Mouse (Mus musculus) liver, adult 2 months (tissue): ENCODE data around the gene Ckap4.

Experiments
- CTCF ChIP-seq: fragments of 200-500 bp; IDR thresholded peaks from 2 replicates; pipeline ENCODE4 v1.5.1; 2011; ENCODE audit warnings: low read depth, low read length, control low read depth
- POLR2A ChIP-seq: fragments of 200-500 bp; IDR thresholded peaks from 2 replicates; pipeline ENCODE4 v1.6.1; 2011; ENCODE audit warnings: low read length, control low read depth; ENCODE audit not compliant: insufficient read depth; ENCODE audit errors: extremely low read depth

DNA sequence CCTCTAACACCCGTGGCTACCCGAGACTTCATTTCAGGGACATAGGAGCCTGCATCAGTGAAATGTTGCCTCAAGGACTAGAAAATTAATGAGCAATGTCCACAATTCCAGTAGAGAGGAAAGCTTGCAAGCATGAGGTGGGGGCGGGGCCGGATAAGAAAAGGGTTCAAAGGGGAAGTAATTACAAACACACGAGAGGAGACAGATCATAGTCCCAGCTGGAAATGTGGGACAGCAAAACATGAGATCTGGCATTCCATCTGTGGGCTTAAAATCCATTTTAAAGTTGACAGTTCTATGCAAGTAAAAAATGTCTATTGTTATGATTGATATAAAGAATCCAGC, 52.6 kb downstream of the Ckap4 start:
- TF ChIP-seq CTCF (no peak), POLR2A (no peak)
